Mouse (Mus musculus) C2C12 (cell line): ENCODE data around the gene Slc25a13. TPM values are rescaled to one million over a fixed set of nuclear protein-coding genes. Genes with fewer than 3 reads are reported as not detected.

Experiments
- H3K27me3 ChIP-seq: one replicate; pipeline ENCODE4 v1.6.1; 2011; ENCODE audit not compliant: control insufficient read depth, insufficient read depth, insufficient read length
- H3K36me3 ChIP-seq: one replicate; pipeline ENCODE4 v1.6.1; 2011; ENCODE audit not compliant: control insufficient read depth, insufficient read depth
- H3K4me3 ChIP-seq: one replicate; pipeline ENCODE4 v1.5.1; 2011; ENCODE audit warnings: mild to moderate bottlenecking, control low read depth; ENCODE audit not compliant: poor library complexity, insufficient read depth, severe bottlenecking
- H3K79me2 ChIP-seq: one replicate; pipeline ENCODE4 v1.6.1; 2011; ENCODE audit not compliant: control insufficient read depth, insufficient read depth
- H3K79me3 ChIP-seq: one replicate; pipeline ENCODE4 v1.6.1; 2011; ENCODE audit warnings: low read depth, control low read depth
- H3ac ChIP-seq: one replicate; pipeline ENCODE3; 2011; ENCODE audit warnings: low read depth; ENCODE audit not compliant: control insufficient read depth, insufficient read length
- CEBPB ChIP-seq: IDR thresholded peaks from one replicate; pipeline ENCODE4 v1.6.1; 2011; ENCODE audit warnings: low read depth, mild to moderate bottlenecking, control low read depth, moderate library complexity
- CTCF ChIP-seq: IDR thresholded peaks from one replicate; pipeline ENCODE4 v1.5.1; 2011; ENCODE audit not compliant: control insufficient read depth, insufficient read depth, insufficient read length
- FOSL1 ChIP-seq: IDR thresholded peaks from one replicate; pipeline ENCODE4 v1.8.0; 2011; ENCODE audit warnings: mild to moderate bottlenecking, low read length; ENCODE audit not compliant: poor library complexity, insufficient read depth, severe bottlenecking
- MAX ChIP-seq: IDR thresholded peaks from one replicate; pipeline ENCODE4 v1.6.1; 2011; ENCODE audit warnings: mild to moderate bottlenecking, control low read depth
- MYOD1 ChIP-seq: IDR thresholded peaks from one replicate; pipeline ENCODE4 v1.6.1; 2011; ENCODE audit warnings: low read depth; ENCODE audit not compliant: control insufficient read depth, insufficient read length
- MYOG ChIP-seq: IDR thresholded peaks from one replicate; pipeline ENCODE4 v1.6.1; 2011; ENCODE audit not compliant: control insufficient read depth, insufficient read length; ENCODE audit errors: extremely low read depth
- USF1 ChIP-seq: IDR thresholded peaks from one replicate; pipeline ENCODE4 v1.6.1; 2011; ENCODE audit warnings: low read depth, mild to moderate bottlenecking, control low read depth, moderate library complexity
- polyA plus RNA-seq: library from polyadenylated mRNA; unstranded; fragments of >200 nt; fragmentation: generic; extraction: Trizol; gene quantifications from one replicate; pipeline ENCODE4 v1.2.1, GENCODE M21; 2012; ENCODE audit warnings: missing spikeins

Slc25a13 gene
- polyA plus RNA-seq, 1 experiment, result 0.69 TPM

GRCm38 (mm10) chr6:6160645-6161426, 56.1 kb downstream of the Slc25a13 start:
- Histone ChIP-seq H3K79me2 (no peaks in the 10 kb centered on the region), H3K27me3 (no peaks in the 10 kb centered on the region), H3K79me3 (no peaks in the 10 kb centered on the region), H3K4me3 (no peak overlapping the region), H3K36me3 (no peaks in the 10 kb centered on the region), H3ac (no peak overlapping the region)
- no peak for TF ChIP-seq CTCF
- TF ChIP-seq MYOD1, result no peak
- TF ChIP-seq MYOG, result no peak
- no peak for TF ChIP-seq MAX
- TF ChIP-seq CEBPB, result no peak
- no peak for TF ChIP-seq USF1
- no peak for TF ChIP-seq FOSL1

- H3K27me3 ChIP-seq, result no peaks in the 10 kb centered on the region
- H3K4me3 ChIP-seq, result no peak overlapping the region
- no peaks in the 10 kb centered on the region for H3K79me3 ChIP-seq
- no peak for TF ChIP-seq CTCF
- TF ChIP-seq MAX, result no peak
- TF ChIP-seq MYOD1, result no peak
- TF ChIP-seq CEBPB, result no peak
- no peak for TF ChIP-seq MYOG
- no peak for TF ChIP-seq USF1
- TF ChIP-seq FOSL1, result no peak
- no peaks in the 10 kb centered on the region for H3K79me2 ChIP-seq
- no peak overlapping the region for H3ac ChIP-seq
- no peaks in the 10 kb centered on the region for H3K36me3 ChIP-seq
These were observed 57.6 kb downstream of the Slc25a13 start for GRCm38 (mm10) chr6:6159221-6159859.

GRCm38 (mm10) chr6:6153426-6153825, 63.5 kb downstream of the Slc25a13 start:
- Histone ChIP-seq H3K4me3 (no peak overlapping the region), H3K79me3 (no peaks in the 10 kb centered on the region), H3ac (no peak overlapping the region), H3K79me2 (no peaks in the 10 kb centered on the region), H3K27me3 (no peaks in the 10 kb centered on the region), H3K36me3 (no peaks in the 10 kb centered on the region)
- TF ChIP-seq CEBPB (no peak), MAX (no peak), CTCF (no peak), FOSL1 (no peak), MYOG (no peak), MYOD1 (no peak), USF1 (no peak)

- Histone ChIP-seq H3K79me3 (no peaks in the 10 kb centered on the region), H3ac (no peak overlapping the region), H3K36me3 (no peaks in the 10 kb centered on the region), H3K4me3 (no peak overlapping the region), H3K27me3 (no peaks in the 10 kb centered on the region), H3K79me2 (no peaks in the 10 kb centered on the region)
- TF ChIP-seq CEBPB (no peak), MYOD1 (no peak), USF1 (no peak), FOSL1 (no peak), MYOG (no peak), CTCF (no peak), MAX (no peak)
These were observed 66.2 kb downstream of the Slc25a13 start for GRCm38 (mm10) chr6:6150811-6151210.

- H3K79me3 ChIP-seq, result no peaks in the 10 kb centered on the region
- no peaks in the 10 kb centered on the region for H3K79me2 ChIP-seq
- TF ChIP-seq USF1 (no peak), CTCF (no peak), FOSL1 (no peak), MYOG (no peak), CEBPB (no peak), MAX (no peak)
These were observed 67.2 kb downstream of the Slc25a13 start for GRCm38 (mm10) chr6:6149751-6150150.

More at GRCm38 (mm10) chr6:6149751-6150150, 67.2 kb downstream of the Slc25a13 start:
- Histone ChIP-seq H3K36me3 (no peaks in the 10 kb centered on the region), H3ac (no peak overlapping the region), H3K4me3 (no peak overlapping the region), H3K27me3 (no peaks in the 10 kb centered on the region)
